Mouse (Mus musculus) ovary, postnatal 10 days (tissue): Measurements from ENCODE around the gene Rxfp2.

ENCODE experiments used
- DNase-seq: peaks from one replicate; pipeline ENCODE4 v3.0.0; 2022; ENCODE audit warnings: low spot score

Rxfp2 gene

DNA sequence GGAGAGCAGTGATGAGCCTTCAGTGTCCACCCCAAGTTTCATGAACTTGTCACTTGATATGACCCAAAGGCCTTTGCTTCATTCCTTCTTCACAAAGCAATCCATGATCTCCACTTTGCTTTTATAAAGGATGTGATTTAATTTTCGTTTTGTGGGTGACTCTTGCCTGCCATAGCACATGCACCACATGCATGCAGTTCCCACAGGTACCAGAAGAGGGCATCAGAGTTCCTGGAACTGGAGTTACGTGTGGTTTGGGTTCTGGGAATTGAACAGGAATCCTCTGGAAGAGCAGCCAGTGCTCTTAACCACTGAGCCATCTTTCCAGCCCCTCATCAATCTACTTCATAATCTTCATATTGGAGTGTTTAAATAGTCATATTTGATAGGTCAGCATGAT lies 26.1 kb downstream of the Rxfp2 start:
- DNase-seq: no peak

DNA sequence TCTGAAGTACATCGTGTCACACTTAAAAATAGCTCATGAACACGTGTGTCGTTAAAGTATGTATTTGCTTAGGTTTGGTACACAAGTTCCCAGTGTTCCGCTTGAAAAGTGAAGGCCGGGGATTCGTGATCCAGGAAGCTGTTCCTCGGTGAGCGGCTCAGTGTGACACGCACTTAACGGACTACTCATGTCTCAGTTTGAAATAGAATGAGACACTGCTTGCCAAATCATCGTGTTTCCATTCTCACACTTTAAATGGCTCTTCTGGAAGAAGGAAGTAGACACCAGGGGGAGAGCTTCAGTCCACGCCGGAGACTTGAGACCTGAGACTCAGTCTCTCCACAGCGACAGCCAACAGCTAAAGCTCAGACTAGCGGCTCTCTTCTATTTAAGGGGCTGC lies 28.0 kb downstream of the Rxfp2 start:
- DNase-seq: no peak

DNA sequence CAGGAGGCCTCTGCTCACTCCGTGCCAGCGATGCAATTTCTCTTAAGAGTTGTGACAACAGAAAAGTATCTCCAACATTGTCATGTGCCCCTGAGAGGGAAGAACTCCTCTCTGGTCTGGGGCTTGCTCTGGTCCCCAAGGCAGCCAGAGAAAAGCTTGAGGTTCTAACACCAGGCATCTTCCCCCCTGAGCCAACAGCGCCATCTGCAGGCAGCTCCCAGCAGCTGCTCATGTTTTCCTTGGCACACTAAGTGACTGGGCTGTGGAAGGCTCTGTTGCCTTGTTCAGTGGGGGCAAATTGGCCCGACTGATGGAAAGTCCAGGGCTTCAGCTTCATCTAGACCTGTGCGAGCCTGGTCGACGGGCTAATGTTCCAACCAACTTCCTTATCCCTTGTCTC lies 31.5 kb downstream of the Rxfp2 start:
- no peak for DNase-seq

DNA sequence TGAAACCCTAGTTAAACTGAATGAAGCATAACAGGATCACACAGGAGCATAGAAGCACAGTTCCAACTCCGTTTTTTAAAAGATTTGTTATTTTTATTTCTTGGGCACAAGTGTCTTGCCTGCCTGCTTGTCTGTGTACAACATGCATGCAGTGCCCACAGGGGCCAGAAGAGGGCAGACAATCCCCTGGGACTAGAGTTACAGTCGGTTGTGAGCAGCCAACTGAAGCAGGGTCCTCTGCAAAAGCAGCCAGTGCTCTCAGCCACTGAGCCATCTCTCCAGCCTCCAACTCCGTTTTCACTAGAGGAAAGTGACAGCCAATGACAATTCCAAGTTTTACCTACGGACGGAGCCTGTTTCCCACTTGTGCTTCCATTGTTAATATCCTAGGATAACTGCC lies 33.4 kb downstream of the Rxfp2 start:
- no peak for DNase-seq

DNA sequence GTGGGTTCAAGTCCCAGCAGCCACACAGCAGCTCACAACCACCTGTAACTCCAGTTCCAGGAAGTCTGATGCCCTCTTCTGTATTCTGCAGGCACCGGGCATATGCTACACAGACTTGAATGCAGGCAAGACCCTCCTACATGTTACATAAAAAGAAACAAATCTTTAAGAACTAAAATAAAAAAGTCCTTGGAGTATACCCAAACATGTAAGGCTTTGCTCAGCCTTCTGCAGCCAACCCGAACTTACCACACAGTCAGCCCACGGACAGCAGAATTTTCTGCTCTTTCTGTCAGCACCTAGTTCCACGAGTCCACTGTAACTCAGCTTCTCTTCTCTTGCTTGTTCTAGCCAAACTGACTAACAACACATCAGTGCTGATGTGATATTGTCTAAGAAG lies 34.8 kb downstream of the Rxfp2 start:
- DNase-seq: no peak

DNA sequence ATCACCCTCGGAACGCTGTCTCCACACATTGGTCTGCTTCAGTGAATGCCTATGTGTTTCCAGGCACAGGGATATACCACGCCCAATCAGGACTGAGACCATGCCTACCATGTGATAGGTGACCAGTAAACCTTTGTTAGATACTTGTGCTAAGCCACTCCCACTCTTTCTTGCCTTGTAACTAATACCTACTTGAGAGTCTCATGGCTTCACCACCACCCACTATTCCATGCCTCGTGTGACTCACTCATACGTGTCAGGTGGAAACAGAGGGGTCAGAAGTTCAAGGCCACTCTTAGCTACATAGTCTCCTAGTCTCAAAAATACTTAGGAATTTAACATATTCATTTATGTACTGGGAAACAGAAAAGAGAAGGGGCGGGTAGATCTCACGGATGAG lies 35.5 kb downstream of the Rxfp2 start:
- DNase-seq: no peak

DNA sequence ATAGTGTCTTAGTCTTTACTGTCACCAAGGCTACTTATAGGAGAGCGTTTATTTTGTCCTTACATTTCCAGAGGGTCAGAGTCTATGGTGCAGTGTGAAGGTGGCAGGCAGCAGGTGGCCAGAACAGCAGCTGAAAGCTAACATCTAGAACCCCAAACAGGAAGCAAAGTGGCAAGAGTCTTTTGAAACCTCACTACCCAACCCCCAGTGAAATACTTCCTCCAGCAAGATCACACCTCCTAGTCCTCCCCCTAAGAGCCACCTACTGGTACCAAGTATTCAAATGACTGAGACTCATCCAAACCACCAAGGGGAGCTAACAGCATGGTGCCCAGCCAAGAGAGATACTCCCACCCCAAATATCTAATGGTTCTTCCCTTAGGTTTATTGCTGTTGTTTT lies 36.8 kb downstream of the Rxfp2 start:
- DNase-seq: no peak

DNA sequence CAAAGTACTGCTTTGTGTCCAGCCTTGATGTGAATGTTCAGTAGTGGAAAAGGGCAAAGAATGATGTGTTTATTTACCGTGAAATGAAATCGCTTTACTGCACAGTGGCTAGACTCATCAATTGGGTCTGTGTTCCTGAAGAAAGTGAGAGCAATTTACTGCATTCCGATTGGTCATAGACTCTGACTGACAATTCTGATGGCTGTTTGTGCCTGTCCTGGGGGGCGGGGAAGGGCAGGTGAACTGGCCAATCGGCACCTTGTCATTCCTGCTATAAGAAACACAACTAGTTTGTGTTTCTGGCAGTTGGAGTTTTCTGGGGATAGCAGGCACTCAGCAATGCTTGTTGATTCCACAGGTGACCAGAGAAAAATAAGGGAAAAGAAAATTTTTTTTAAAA lies 37.6 kb downstream of the Rxfp2 start:
- DNase-seq: no peak

DNA sequence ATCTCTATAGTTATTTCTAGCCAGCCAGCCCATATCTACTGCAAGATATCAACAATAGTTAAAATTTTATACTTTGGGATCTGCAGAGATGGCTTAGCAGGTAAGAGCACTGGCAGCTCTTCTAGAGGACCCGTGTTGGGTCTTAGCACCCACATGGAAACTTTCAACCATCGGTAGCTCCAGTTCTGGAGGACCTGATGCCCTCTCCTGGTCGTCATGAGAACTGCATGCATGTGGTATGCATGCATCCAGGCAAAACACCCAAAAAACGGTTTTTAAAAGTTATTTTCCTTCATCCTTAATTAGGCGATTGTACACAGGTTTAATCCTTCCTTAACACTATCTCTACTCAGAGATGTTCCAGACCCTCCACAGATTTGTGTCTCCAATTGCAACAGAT lies 40.4 kb downstream of the Rxfp2 start:
- DNase-seq: no peak

DNA sequence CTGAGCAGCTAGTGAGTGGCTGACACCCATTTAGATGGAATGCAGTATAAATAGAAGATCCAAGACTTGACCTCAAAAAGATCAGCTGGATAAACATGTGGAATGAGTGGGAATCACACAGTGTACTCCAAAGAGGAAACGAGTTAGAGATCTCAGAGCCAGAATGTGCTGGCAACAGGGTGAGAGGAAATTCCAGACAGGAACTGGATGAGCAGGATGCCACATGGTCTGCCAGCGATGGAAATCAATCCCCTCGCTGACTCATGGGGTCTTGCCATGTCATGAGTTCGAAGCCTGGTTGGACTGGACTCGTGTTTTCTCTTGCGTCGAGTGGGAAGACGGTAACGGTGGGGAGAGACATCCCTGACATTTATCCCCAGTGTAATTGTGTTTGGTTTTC lies 41.0 kb downstream of the Rxfp2 start:
- no peak for DNase-seq

DNA sequence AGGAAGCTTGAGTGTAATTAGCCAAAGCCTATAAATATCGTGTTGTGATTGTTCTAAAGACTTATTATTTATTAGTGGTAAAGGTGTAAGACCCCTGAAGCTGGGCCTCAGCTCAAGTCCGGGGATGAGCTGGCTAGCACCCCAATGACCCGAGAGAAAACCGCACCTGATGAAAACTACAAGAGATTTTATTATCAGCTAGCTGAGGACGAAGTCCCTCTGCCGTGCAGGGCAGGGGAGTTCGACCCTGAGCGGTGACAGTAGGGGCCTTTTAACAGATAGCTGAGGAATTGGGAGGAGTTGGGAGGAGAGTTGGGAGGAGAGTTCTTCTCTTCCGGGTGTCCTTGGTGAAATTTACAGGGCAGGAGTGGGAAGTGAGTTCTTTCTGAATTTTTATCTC lies 42.6 kb downstream of the Rxfp2 start:
- DNase-seq: no peak

DNA sequence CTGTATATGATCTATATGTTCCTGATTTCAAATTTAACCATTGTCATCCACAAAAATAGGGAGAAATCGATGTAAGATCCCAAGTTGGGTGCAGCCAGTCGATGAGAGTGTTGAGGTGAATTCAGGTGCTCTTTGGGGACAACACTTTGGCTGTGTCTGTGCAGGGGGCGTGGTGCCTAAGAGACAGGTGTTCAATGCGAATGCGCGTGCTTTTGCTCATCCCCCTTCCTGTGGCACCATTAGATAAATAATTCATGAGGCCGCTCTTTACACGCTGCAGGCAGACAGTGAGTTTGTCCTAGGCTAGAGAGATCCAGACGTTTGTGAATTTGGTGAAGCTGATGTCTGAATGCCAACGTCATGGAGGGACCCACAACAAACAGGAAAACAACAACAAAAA lies 45.8 kb downstream of the Rxfp2 start:
- DNase-seq: no peak

DNA sequence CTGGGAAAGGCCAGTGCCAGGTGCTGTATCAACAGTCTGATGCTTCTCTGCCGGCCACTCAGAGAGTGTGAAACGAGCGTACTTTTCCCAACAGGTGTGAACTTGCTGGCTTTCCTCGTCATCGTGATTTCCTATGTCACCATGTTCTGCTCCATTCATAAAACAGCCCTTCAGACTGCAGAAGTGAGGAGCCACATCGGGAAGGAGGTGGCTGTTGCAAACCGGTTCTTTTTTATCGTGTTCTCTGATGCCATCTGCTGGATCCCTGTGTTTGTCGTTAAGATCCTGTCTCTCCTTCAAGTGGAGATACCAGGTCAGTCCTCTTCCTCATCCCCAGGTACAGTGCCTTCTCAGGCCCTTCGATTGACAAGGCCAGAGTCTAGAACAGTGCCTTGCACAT lies 51.6 kb downstream of the Rxfp2 start:
- DNase-seq: no peak

DNA sequence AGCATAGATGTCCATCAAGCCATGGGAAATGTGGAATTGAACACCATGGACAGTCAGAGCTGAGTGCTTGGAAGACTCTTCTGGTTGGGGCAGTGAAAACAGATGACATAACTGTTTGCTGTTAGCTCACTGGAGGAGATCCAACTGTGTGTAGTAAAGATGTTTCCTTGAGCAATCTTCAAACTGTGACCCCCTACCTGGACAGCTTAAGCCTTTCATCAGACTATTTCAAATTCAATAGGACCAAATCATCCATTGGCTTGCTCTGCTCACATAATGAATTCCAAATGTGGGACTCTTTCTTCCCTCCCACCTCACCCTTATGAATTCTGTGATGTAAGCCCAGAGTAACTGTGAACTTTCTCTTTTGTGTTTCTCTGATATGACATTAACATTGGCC lies 53.3 kb downstream of the Rxfp2 start:
- DNase-seq: no peak

DNA sequence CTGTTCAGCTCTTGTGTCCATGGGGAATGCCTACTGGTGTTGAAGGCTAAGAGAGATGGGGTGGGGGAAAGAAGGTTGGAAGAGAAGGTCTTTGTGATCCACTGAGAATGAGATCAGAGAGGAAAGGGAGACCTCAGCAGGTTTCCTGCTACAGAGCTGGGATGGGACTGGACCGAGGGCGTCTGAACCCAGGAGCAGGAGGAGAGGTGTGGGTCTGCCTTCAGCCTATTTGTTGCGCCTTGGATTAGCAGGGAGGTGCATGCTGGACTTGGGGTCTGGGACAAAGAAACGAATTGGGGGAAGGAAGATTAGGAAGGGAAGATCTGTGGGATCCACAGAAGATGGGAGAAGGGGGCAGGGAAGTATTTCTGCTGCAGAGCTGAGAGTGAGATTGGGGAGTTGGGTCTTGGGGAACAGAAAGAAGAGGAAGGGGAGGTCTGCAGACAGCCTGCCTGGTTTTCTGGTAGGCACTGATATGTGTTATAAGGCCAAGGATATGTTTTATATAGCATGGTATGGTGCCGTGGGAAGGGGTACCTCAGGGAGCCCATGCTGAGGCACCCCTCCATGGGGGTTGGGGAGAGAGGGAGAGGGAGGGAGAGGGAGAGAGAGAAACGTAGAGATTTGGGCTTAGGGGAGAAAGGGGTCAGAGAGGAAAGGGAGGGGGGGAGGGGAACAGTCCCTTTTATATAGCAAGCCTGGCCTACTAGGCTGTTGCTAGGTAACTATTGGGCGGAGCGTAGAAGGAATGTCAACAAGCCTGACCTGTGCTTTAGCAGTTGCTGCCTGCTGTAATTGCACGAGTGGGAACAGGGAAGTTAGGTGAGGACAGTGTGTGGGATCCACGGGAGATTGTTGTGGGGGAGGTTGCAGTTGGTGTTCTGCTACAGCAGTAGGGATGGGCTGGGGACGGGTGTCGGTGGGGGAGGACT lies 61.7 kb downstream of the Rxfp2 start:
- no peak for DNase-seq

DNA sequence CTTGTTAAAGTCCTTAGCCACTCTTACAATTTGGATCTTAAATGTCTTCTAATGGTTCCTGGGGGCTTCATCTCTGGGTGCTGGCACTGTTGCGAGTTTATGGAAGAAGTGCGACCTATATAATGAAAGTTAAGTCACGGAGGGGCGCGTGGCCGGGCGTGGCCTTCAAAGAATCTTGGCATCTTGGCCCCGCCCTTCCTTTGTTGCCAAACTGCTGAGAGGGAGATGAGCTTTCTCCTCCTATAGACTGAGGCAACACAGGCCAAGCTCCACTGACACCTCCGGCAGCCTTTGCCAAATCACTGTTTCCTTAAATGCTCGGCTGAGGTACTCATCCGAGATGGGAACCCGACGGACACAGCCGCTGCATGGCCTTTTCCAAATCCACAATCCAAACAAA lies 64.2 kb downstream of the Rxfp2 start:
- DNase-seq: no peak

DNA sequence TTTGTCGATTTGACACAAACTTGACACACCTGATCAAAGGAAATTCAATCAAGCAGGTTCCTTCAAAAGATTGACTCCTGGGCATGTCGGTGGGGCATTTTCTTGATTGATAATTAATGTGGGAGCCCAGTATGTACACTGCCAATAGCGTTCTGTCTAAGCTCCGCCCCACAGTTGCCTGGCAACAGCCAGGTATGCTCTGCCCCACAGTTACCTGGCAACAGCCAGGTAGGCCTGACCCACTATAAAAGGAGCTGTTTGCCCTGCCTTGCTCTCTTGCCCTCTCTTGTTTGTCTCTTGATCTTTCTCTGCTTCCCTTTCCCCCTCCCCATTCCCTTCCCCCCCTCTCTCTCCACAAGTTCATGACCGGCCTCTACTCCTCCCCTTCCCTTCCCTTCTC lies 64.7 kb downstream of the Rxfp2 start:
- no peak for DNase-seq

DNA sequence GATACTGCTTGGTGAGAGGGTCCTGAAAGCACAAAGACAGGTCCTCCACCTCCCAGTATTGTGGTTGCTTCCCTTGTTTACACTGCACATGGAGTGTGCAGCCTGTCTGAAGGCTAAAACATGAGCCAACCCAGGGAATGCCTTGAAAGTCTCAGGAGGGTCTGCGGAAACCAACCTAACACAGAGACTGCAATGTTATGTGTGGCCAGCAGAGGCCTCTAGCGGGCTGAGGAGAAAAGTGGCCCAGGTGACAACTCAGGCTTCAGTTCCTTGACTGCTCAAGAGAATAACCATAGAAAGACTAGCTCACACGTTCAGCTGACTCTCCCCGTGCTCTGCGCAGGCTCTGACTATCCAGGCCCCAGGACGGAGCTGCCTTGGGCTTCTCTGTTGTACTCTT lies 79.1 kb downstream of the Rxfp2 start:
- no peak for DNase-seq

DNA sequence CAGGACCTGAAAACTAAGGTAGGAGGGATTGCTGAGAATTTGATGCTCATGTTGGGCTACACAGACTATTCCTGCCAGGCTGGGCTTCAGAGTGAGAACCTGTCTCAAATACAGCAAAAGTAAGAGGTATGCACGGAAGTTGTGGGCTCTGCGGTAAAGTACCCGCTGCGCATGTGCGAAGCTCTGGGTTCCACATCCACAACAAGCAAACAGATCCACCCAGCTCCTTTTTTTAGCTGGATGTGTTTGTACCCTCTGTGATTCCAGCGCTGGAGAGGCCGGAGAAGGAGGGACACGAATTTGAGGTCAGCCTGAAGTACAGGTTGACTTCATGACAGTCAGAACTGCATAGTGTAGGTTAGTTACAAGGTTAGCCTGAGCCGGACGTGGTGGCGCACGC lies 80.3 kb downstream of the Rxfp2 start:
- no peak for DNase-seq

DNA sequence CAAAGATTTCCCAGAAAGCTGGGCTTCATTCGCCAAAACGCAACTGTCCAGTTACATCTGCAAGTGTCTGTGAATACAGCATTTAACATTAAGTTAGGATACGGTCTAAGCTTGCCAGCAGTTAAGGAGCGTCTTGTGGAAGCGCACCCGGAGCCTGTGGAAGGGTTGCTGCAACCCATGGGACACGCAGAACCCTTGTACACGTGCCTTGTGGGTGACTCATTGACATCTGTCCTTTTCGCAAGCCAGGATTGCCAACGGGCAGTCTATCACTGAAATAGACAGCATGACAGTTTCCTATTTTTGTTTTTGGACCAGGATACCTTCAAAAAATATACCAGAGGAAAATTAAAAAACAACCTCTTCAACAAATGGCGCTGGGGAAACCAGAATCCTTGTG lies 83.3 kb downstream of the Rxfp2 start:
- DNase-seq: no peak

DNA sequence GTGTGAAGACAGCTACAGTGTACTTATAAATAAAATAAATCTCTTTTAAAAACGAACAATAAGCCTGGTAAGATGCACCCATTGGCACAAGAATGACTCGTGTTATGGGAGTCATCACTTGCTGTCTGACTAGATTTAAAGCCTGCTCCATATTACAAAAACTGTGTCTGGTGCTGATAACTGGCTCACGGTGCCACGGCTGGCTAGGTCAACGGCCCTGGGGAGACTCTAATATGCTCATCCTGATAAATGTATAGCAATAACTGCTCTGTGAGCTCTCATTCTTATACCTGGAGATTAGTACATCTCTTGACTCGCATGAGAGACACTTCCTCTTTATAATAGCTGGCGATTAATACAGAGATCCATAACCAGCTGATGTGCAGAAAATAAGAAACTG lies 87.9 kb downstream of the Rxfp2 start:
- DNase-seq: no peak

DNA sequence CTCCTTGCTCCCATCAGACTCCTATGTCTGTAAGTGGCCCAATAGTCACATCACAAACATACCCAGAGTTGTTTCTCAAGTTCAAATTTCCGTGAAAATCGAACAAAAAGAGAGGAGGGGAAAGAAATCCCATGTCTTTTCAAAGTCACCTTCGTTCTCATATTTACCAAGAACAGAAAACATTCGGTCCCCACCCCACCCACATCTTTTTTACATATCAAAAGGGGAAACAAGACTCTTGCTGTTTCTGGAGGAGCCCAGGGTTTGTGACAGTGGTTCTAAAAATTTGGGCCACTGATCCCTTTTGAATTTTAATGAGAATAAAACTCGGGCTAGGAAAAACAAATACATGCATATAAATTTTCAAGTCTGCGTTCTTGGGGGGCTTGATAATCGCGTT lies 92.8 kb downstream of the Rxfp2 start:
- DNase-seq: no peak

DNA sequence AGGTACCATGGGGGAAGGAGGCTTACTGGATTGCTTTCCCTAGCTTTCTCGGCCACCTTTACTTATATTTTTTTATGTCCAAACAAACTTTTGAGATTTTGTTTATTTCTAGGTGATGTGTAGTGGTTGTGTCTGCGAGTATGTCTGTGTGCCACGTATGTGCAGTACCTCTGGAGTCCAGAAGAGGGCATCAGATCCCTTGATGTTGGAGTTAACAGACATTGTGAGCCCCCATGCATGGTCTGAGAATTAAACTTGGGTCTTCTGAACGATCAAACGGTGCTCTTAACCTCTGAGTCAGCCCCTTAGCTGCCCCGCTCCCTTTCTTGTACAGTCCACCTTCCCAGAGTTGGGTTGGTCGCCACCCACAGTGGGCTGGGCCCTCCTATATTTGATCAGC lies 95.5 kb downstream of the Rxfp2 start:
- DNase-seq: no peak

DNA sequence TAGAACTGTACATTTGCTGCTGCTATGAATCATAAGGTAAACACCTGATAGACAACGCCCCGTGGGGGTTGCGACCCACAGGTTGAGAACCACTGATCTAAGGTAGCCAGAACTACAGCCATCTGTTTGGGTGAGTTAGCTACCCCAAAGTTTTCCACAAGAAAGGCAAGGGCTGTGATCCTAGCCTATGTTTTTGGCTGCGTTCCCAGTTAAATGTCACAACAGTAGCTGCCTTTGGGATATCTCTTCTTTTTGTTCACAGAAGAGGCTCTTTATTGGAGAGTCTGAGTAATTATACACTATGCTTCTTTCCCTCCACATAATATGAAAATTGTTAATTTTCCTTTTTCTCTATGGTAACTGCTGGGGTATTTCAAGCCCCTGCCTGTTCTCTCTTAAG lies 96.3 kb downstream of the Rxfp2 start:
- DNase-seq: no peak
